Mouse (Mus musculus) myocyte (in vitro differentiated cells): ENCODE results near the gene Rnf214.

Experiments
- MYOD1 ChIP-seq, 3 experiments: IDR thresholded peaks; one replicate each; pipeline ENCODE4 v1.6.1; 2011; ENCODE audit warnings: control low read depth in 2 of 3, low read depth in 2 of 3, mild to moderate bottlenecking in 2 of 3, moderate library complexity in 1 of 3; ENCODE audit not compliant: insufficient read length in 2 of 3, control insufficient read depth in 1 of 3
- MYOG ChIP-seq, 3 experiments: IDR thresholded peaks; one replicate each; pipeline ENCODE4 v1.6.1; 2011; ENCODE audit warnings: control low read depth in 2 of 3, low read depth in 2 of 3, mild to moderate bottlenecking in 2 of 3; ENCODE audit not compliant: insufficient read length in 2 of 3, control insufficient read depth in 1 of 3, insufficient read depth in 1 of 3
- POLR2A ChIP-seq: IDR thresholded peaks from one replicate; pipeline ENCODE4 v1.6.1; 2011; ENCODE audit warnings: low read depth, mild to moderate bottlenecking, control low read depth, moderate library complexity; ENCODE audit not compliant: insufficient read length
- POLR2AphosphoS2 ChIP-seq: IDR thresholded peaks from one replicate; pipeline ENCODE4 v1.6.1; 2011; ENCODE audit warnings: low read depth, control low read depth; ENCODE audit not compliant: insufficient read length
- REST ChIP-seq: IDR thresholded peaks from one replicate; pipeline ENCODE4 v1.6.1; 2011; ENCODE audit warnings: mild to moderate bottlenecking, control low read depth, moderate library complexity; ENCODE audit not compliant: insufficient read depth, insufficient read length
- TCF12 ChIP-seq: IDR thresholded peaks from one replicate; pipeline ENCODE4 v1.6.1; 2011; ENCODE audit warnings: mild to moderate bottlenecking, control low read depth; ENCODE audit not compliant: poor library complexity, insufficient read depth, severe bottlenecking
- USF1 ChIP-seq: IDR thresholded peaks from one replicate; pipeline ENCODE4 v1.6.1; 2011; ENCODE audit warnings: low read depth, mild to moderate bottlenecking, control low read depth, moderate library complexity

GRCm38 (mm10) chr9:45946872-45947183, 40.1 kb upstream of the Rnf214 start:
- TF ChIP-seq POLR2A (no peak), MYOD1 (IDR thresholded peaks at IDR 0.05; ENCODE audit: control insufficient read depth in 1 of 3, insufficient read length in 2 of 3, low read depth in 2 of 3) (no peak), REST (no peak), TCF12 (no peak), MYOG (IDR thresholded peaks at IDR 0.05; ENCODE audit: control insufficient read depth in 1 of 3, insufficient read depth in 1 of 3, insufficient read length in 2 of 3, low read depth in 2 of 3) (no peak), USF1 (no peak), POLR2AphosphoS2 (no peak)
